Mouse (Mus musculus): Measurements from ENCODE around the gene Ptpre.
"Not testable (repeated sequence)": the region's sequence is repeated elsewhere in the genome, so short reads cannot be mapped to it uniquely, and the experiment has no call there.

The Ptpre gene

GRCm38 (mm10) chr7:135650061-135650460 lies 112.8 kb downstream of the Ptpre start:
- DNase-seq = no peak

- DNase-seq = peak; percentile 74
Measured at GRCm38 (mm10) chr7:135651831-135652511, 114.7 kb downstream of the Ptpre start.

- DNase-seq = peak; percentile 65
Measured at GRCm38 (mm10) chr7:135652781-135653180, 115.5 kb downstream of the Ptpre start.

- DNase-seq = no peak
Measured at GRCm38 (mm10) chr7:135653601-135654000, 116.3 kb downstream of the Ptpre start.

- no peak for DNase-seq
Measured at GRCm38 (mm10) chr7:135654288-135654687, 117.0 kb downstream of the Ptpre start.

GRCm38 (mm10) chr7:135655113-135655512 lies 117.8 kb downstream of the Ptpre start:
- no peak for DNase-seq

GRCm38 (mm10) chr7:135658150-135658549 lies 120.9 kb downstream of the Ptpre start:
- peak; percentile 56 for DNase-seq

- DNase-seq = no peak
Measured at GRCm38 (mm10) chr7:135659314-135659935, 122.1 kb downstream of the Ptpre start.

GRCm38 (mm10) chr7:135660314-135660713 lies 123.0 kb downstream of the Ptpre start:
- DNase-seq = no peak

GRCm38 (mm10) chr7:135664211-135664610 lies 126.9 kb downstream of the Ptpre start:
- DNase-seq = no peak

- no peak for DNase-seq
Measured at GRCm38 (mm10) chr7:135666314-135666713, 129.0 kb downstream of the Ptpre start.

GRCm38 (mm10) chr7:135668852-135669739 lies 131.8 kb downstream of the Ptpre start:
- peak; percentile 75 for DNase-seq

GRCm38 (mm10) chr7:135673576-135673975 lies 136.3 kb downstream of the Ptpre start:
- peak; percentile 9 for DNase-seq

- DNase-seq = no peak
Measured at GRCm38 (mm10) chr7:135676722-135677121, 139.4 kb downstream of the Ptpre start.

- peak; percentile 89 for DNase-seq
Measured at GRCm38 (mm10) chr7:135680334-135680733, 143.1 kb downstream of the Ptpre start.

- DNase-seq = peak; percentile 43
Measured at GRCm38 (mm10) chr7:135684098-135684497, 146.8 kb downstream of the Ptpre start.

- DNase-seq = peak; percentile 32
Measured at GRCm38 (mm10) chr7:135684938-135685337, 147.7 kb downstream of the Ptpre start.

GRCm38 (mm10) chr7:135689396-135689795 lies 152.1 kb downstream of the Ptpre start:
- no peak for DNase-seq

GRCm38 (mm10) chr7:135691941-135692340 lies 154.7 kb downstream of the Ptpre start:
- DNase-seq = no peak

GRCm38 (mm10) chr7:135694130-135694529 lies 156.8 kb downstream of the Ptpre start:
- DNase-seq = no peak

GRCm38 (mm10) chr7:135694796-135695195 lies 157.5 kb downstream of the Ptpre start:
- DNase-seq = no peak

- no peak for DNase-seq
Measured at GRCm38 (mm10) chr7:135696127-135696526, 158.8 kb downstream of the Ptpre start.

GRCm38 (mm10) chr7:135697021-135697740 lies 159.9 kb downstream of the Ptpre start:
- not testable (repeated sequence) for DNase-seq
